Mouse (Mus musculus): ENCODE results near the gene Zfhx2.

- TF ChIP-seq CTCF (IDR thresholded peaks at IDR 0.05; ENCODE audit: low read depth, low read length) = peak; percentile 81
- no peak for TF ChIP-seq POLR2A (IDR thresholded peaks at IDR 0.05; ENCODE audit: extremely low read depth, insufficient read depth, low read length)
These were observed 5.9 kb upstream of the Zfhx2 start for GRCm38 (mm10) chr14:55098067-55098466.
